Mouse (Mus musculus): ENCODE data around the gene Gm27021. TPM values are rescaled to one million over a fixed set of nuclear protein-coding genes. Genes with fewer than 3 reads are reported as not detected.
"Not testable (repeated sequence)": the region's sequence is repeated elsewhere in the genome, so short reads cannot be mapped to it uniquely, and the experiment has no call there.

The Gm27021 gene
- polyA plus RNA-seq, 1 experiment from 2014 or later = 2.7 TPM

DNA sequence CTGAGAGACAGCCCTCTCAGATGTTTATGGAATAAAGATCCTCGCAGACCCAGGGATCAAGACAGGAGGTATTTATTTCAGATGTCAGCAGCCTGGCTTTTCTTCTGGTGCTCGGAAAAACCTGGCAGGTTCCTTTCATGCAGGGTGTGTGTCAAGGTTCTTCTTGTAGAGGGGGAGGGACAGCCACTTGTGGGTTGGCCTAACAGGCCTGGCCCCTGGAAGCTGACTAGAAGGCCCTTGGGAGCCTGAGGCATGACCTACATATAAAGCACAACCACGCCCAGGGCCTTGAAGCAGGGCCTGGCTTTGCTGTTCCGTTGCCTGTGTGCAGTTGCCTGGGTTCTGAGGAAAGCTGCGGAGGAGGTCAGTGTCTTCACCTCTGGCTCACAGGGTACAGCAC is 17.2 kb upstream of the Gm27021 start:
- Histone ChIP-seq H3K27ac (peak overlapping the region; percentile 53; the same call in 1 of the 2 replicates), H3K4me3 (replicated peaks) (no peak overlapping the region), H3K4me1 (replicated peaks) (peaks cover 12% of the 10 kb centered on the region), H3K36me3 (no peaks in the 10 kb centered on the region), H3K9me3 (no peaks in the 10 kb centered on the region), H3K9ac (replicated peaks) (no peak overlapping the region), H3K4me2 (no peak overlapping the region), H3K27me3 (peaks cover 9% of the 10 kb centered on the region; the same call in 1 of the 2 replicates)
- ATAC-seq (ENCODE audit: insufficient number of reproducible peaks, insufficient read depth, low FRiP score, low TSS enrichment, low read depth) = no peak
- WGBS = 59% methylated on average over 5 of the region's 5 CpGs

DNA sequence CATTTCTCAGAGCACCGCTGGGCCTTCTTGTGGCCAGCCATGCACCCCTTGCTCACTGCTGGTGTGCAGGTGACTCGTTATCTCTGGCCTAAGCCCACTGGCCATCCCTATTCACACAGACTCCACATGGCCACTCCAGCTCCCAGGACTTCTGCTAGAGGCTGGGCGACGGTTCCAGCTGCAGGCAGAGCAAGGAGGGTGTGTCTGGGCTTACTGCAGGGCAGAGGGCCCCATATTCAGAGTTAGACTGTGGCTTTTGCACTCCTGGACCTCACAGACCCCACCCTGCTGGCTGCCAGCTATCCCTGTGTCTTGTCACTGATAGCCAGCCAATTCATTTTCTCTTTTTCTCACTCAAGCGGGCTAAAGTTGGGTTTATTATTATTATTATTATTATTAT is 16.2 kb upstream of the Gm27021 start:
- no peak for ATAC-seq (ENCODE audit: insufficient number of reproducible peaks, insufficient read depth, low FRiP score, low TSS enrichment, low read depth)
- H3K27me3 ChIP-seq = peaks cover 17% of the 10 kb centered on the region; the same call in 1 of the 2 replicates
- no peak overlapping the region for H3K4me2 ChIP-seq
- no peaks in the 10 kb centered on the region for H3K9me3 ChIP-seq
- H3K4me3 ChIP-seq (replicated peaks) = no peak overlapping the region
- no peak overlapping the region for H3K27ac ChIP-seq
- H3K9ac ChIP-seq (replicated peaks) = no peak overlapping the region
- 52% methylated on average over 5 of the region's 5 CpGs for WGBS
- H3K4me1 ChIP-seq (replicated peaks) = peaks cover 12% of the 10 kb centered on the region
- no peaks in the 10 kb centered on the region for H3K36me3 ChIP-seq

DNA sequence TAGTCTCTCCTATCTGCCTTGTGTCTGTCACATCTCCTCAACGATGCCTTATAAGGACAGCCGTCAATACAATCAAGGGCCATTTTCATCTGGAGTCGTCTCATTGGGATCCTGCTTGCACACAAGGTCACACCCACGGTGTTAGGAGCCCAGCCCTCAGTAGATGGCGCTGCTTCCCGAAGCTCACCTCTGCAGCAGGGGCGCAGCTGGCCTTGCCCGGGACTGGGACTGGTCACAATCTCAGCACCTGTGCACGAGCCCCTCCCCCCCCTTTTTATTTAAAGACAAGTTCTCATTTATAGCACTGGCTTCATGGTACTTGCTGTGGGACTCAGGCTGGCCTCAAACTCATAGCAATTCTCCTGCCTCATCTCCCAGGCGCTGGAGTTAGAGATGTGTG is 15.7 kb upstream of the Gm27021 start:
- Histone ChIP-seq H3K4me1 (replicated peaks) (peaks cover 12% of the 10 kb centered on the region), H3K27ac (no peak overlapping the region), H3K9me3 (no peaks in the 10 kb centered on the region), H3K27me3 (peaks cover 14% of the 10 kb centered on the region; the same call in 1 of the 2 replicates), H3K36me3 (no peaks in the 10 kb centered on the region), H3K9ac (replicated peaks) (no peak overlapping the region), H3K4me2 (no peak overlapping the region), H3K4me3 (replicated peaks) (no peak overlapping the region)
- ATAC-seq (ENCODE audit: insufficient number of reproducible peaks, insufficient read depth, low FRiP score, low TSS enrichment, low read depth) = no peak; the same call in 1 of the 2 replicates
- 13% methylated on average over 10 of the region's 10 CpGs for whole genome bisulfite sequencing

DNA sequence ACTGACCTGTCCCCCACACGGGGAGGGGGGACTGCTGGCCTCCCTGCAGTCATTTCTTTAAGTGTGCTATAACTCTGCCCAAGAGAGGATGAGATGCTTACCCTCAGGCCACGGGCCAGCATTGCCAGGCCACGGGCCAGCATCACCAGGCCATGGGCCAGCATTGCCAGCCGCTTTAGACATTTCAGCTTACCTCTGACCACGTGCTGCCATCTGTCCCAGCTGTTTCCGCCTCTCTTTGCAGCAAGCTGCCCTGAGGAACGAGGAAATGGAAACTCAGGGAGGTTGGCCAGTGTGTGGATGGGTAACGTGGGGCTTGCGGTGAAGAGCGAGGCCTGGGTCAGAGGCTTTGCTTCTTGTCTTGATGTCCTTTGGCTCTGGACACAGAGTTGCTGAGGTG is 13.2 kb upstream of the Gm27021 start:
- Histone ChIP-seq H3K4me1 (replicated peaks) (peaks cover 12% of the 10 kb centered on the region), H3K27me3 (peaks cover 8% of the 10 kb centered on the region; the same call in 1 of the 2 replicates), H3K27ac (no peak overlapping the region), H3K4me3 (replicated peaks) (no peak overlapping the region), H3K4me2 (no peak overlapping the region), H3K9ac (replicated peaks) (no peak overlapping the region), H3K36me3 (no peaks in the 10 kb centered on the region), H3K9me3 (no peaks in the 10 kb centered on the region)
- ATAC-seq (ENCODE audit: insufficient number of reproducible peaks, insufficient read depth, low FRiP score, low TSS enrichment, low read depth) = no peak
- 68% methylated on average over 10 of the region's 10 CpGs for WGBS

DNA sequence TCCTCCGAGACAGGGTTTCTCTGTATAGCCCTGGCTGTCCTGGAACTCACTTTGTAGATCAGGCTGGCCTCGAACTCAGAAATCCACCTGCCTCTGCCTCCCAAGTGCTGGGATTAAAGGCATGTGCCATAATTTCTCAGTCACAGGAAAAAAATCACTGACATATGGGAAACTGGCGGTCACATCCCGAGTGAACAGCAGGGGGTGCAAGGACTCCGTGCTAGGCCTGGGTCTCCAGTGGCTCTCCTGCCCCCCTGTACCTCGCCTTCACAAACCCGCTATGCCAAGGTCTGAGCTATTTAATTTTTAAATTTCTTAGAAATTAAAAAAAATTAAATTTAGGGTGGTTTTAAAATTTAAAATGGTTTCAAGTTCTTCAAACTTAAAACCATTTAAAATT is 12.5 kb upstream of the Gm27021 start:
- not testable (repeated sequence) for H3K27me3 ChIP-seq; H3K4me2 ChIP-seq; H3K4me1 ChIP-seq (replicated peaks); H3K27ac ChIP-seq; H3K4me3 ChIP-seq (replicated peaks); ATAC-seq (ENCODE audit: insufficient number of reproducible peaks, insufficient read depth, low FRiP score, low TSS enrichment, low read depth); H3K9me3 ChIP-seq; H3K36me3 ChIP-seq; H3K9ac ChIP-seq (replicated peaks)
- 58% methylated on average over 7 of the region's 7 CpGs for WGBS

DNA sequence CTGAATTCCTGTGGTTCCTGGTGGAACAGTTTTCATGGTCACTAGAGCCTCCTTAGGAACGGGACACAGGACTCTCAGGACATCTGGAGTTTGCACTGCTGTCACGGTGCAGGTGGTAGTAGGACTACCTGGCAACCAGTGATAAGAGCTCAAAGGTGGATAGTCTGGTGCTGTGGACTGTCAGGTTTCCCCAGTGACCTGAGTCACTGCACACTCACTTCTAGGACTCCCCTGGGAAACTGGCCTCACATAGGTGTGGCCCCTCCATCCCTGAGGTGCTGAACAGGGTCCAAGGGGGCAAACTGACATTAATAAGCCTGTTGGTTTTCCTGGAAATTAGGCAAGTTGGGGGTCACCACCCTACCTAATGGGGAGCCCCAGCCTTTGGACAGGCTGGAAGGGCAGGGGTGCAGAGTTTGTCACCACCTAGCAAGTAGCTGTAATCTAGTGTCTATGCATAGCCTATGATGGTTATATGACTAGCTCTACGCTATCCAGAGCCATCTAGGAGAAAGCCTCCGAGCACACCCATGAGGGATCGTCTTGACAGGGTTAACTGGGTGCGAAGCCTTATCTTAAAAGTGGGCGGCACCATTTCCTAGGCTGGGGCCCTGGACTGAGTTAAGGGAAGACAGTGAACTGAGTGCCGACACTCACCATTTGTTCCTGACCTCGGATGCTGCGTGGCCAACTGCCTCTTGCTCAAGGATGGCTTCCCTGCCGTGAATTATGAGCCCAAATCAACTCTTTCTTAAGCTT is 11.9 kb upstream of the Gm27021 start:
- Histone ChIP-seq H3K4me2 (no peak overlapping the region), H3K27me3 (peaks cover 8% of the 10 kb centered on the region; the same call in 1 of the 2 replicates), H3K27ac (no peak overlapping the region), H3K9ac (replicated peaks) (no peak overlapping the region), H3K9me3 (no peaks in the 10 kb centered on the region), H3K4me3 (replicated peaks) (no peak overlapping the region), H3K36me3 (peaks cover 7% of the 10 kb centered on the region; the same call in 1 of the 2 replicates), H3K4me1 (replicated peaks) (peaks cover 3% of the 10 kb centered on the region)
- WGBS = 60% methylated on average over 11 of the region's 11 CpGs
- no peak for ATAC-seq (ENCODE audit: insufficient number of reproducible peaks, insufficient read depth, low FRiP score, low TSS enrichment, low read depth)

DNA sequence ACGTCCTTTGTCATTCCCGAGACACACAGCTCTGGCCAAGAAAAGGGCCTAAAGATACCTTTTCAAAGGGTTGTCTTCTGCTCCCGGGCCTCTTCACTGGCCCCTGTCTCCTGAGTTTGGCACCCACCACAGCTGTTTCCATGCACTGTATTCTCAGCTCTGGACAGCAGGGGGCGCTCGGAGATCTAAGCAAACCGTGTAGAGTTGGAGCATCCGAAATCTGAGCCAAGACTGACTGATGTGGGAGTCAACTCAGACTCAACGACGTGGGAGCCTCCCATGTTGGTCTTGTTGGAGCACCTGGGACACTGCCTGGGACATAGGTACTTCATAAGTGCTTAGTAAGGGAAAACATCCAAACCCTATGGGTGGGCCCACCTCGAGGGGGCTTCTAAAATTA is 10.6 kb upstream of the Gm27021 start:
- Histone ChIP-seq H3K4me1 (replicated peaks) (no peaks in the 10 kb centered on the region; the same call in 1 of the 2 replicates), H3K9ac (replicated peaks) (no peak overlapping the region), H3K27ac (no peak overlapping the region), H3K36me3 (peaks cover 16% of the 10 kb centered on the region), H3K27me3 (peaks cover 8% of the 10 kb centered on the region; the same call in 1 of the 2 replicates), H3K9me3 (no peaks in the 10 kb centered on the region), H3K4me3 (replicated peaks) (no peak overlapping the region), H3K4me2 (no peak overlapping the region)
- WGBS = 14% methylated on average over 10 of the region's 10 CpGs
- 0 out of 2 replicates have a peak, but pooled peaks have one; percentile 3 for ATAC-seq (ENCODE audit: insufficient number of reproducible peaks, insufficient read depth, low FRiP score, low TSS enrichment, low read depth)

DNA sequence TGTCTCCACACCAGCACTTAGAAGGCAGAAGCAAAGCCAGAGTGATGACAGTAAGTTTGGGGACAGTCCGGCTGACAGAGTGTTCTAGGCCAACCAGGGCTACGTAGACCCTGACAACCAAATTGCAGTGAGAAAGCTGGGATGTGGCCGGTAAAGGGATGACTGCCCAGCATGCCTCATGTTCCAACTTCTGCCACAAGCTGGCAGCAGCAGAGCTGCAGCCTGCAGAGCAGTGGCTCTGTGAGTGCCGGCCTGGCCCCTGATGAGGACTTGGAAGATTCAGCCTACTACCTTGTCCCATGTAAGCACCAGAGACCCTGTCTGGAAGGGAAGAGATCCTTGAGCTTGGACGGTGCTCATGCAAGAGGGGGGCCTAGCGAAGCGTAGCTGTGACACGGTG is 7.8 kb upstream of the Gm27021 start:
- no peak for ATAC-seq (ENCODE audit: insufficient number of reproducible peaks, insufficient read depth, low FRiP score, low TSS enrichment, low read depth)
- H3K36me3 ChIP-seq = peaks cover 44% of the 10 kb centered on the region
- H3K4me3 ChIP-seq (replicated peaks) = no peak overlapping the region
- WGBS = 78% methylated on average over 8 of the region's 8 CpGs
- no peak overlapping the region for H3K27ac ChIP-seq
- H3K9me3 ChIP-seq = no peaks in the 10 kb centered on the region
- H3K9ac ChIP-seq (replicated peaks) = no peak overlapping the region
- H3K4me2 ChIP-seq = no peak overlapping the region
- peaks cover 8% of the 10 kb centered on the region; the same call in 1 of the 2 replicates for H3K27me3 ChIP-seq
- peaks cover 4% of the 10 kb centered on the region; the same call in 1 of the 2 replicates for H3K4me1 ChIP-seq (replicated peaks)

DNA sequence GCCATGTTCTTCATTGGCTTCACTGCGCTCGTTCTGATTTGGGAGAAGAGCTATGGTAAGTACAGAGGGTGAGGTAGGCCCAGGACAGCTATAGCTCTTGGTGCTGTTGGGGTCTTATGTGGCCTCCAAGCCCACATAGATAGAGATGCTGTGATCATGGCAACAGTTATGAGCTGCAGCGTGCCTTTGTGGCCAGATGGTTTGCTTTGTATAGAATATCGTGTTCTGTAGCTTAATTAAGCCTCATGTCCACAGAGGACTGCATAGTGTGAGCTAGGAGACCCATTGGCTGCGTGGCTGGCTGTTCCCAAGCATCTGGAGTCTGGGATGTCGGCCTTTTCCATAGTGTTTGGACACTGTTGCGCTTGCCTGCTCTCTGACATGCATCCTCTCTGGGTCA is 5.4 kb upstream of the Gm27021 start:
- Histone ChIP-seq H3K36me3 (peaks cover 55% of the 10 kb centered on the region), H3K9ac (replicated peaks) (no peak overlapping the region), H3K4me3 (replicated peaks) (no peak overlapping the region), H3K27ac (no peak overlapping the region), H3K27me3 (no peaks in the 10 kb centered on the region), H3K9me3 (no peaks in the 10 kb centered on the region), H3K4me1 (replicated peaks) (peaks cover 15% of the 10 kb centered on the region), H3K4me2 (no peak overlapping the region)
- 92% methylated on average over 7 of the region's 7 CpGs for WGBS
- ATAC-seq (ENCODE audit: insufficient number of reproducible peaks, insufficient read depth, low FRiP score, low TSS enrichment, low read depth) = no peak

DNA sequence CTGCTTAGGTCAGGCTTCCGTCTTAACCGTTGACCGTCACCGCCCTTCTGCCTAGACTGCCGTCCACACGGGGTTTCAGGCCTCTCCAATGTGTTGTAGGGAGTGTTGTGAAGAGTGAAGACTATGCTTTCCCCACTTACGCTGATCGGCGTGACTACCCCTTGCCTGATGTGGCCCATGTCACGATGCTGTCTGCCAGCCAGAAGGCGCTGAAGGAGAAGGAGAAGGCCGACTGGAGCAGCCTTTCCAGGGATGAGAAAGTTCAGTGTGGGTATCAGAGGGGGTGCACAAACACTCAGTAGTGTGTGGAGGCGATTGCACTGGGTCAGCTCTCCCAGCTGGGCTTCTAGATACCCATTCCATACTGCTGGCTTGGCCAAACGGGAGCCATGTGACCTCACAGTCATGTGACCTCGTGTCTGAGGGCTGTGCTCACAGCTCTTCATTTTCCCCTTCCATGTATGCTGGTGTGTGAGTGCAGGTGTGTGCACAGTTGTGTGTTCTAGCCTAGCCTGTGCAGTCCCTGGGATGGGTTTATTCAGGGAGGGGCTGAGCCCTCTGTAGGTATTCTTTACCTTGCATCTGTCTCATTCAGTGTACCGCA is 4.8 kb upstream of the Gm27021 start:
- no peak for ATAC-seq (ENCODE audit: insufficient number of reproducible peaks, insufficient read depth, low FRiP score, low TSS enrichment, low read depth)
- Histone ChIP-seq H3K4me2 (no peak overlapping the region), H3K36me3 (peaks cover 55% of the 10 kb centered on the region), H3K27me3 (no peaks in the 10 kb centered on the region), H3K9me3 (no peaks in the 10 kb centered on the region), H3K27ac (no peak overlapping the region), H3K9ac (replicated peaks) (no peak overlapping the region), H3K4me1 (replicated peaks) (peaks cover 15% of the 10 kb centered on the region), H3K4me3 (replicated peaks) (no peak overlapping the region)
- WGBS = 89% methylated on average over 16 of the region's 16 CpGs

DNA sequence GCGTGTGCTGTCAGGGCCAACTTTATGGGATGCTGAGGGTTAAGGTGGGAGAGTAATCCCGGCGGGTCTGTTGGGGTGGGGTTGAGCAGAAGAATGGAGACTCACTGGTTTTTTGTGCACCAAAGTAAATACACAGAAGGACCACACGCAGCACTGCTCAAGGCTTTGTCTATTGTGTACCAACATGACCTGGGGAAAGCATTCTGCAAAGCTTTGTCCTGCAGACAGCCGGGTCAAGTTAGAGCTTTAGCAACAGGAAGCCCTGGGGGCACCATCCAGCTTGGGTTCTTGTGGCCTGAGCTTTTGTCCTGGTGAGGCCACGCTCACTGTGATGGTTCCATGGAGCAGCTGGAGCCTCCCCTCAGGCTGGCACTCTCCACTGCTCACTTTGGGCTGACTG is 3.9 kb upstream of the Gm27021 start:
- no peak overlapping the region for H3K9ac ChIP-seq (replicated peaks)
- no peak overlapping the region for H3K4me3 ChIP-seq (replicated peaks)
- peaks cover 18% of the 10 kb centered on the region for H3K4me1 ChIP-seq (replicated peaks)
- H3K27ac ChIP-seq = no peak overlapping the region
- peaks cover 55% of the 10 kb centered on the region for H3K36me3 ChIP-seq
- ATAC-seq (ENCODE audit: insufficient number of reproducible peaks, insufficient read depth, low FRiP score, low TSS enrichment, low read depth) = no peak
- H3K9me3 ChIP-seq = no peaks in the 10 kb centered on the region
- WGBS = 84% methylated on average over 6 of the region's 6 CpGs
- no peak overlapping the region for H3K4me2 ChIP-seq
- H3K27me3 ChIP-seq = no peaks in the 10 kb centered on the region
